Mouse (Mus musculus): ENCODE measurements around the gene Aldh3b1. TPM values are rescaled to one million over a fixed set of nuclear protein-coding genes. Genes with fewer than 3 reads are reported as not detected.

Aldh3b1 gene
- polyA plus RNA-seq, 1 experiment from 2014 or later = 0.84 TPM

DNA sequence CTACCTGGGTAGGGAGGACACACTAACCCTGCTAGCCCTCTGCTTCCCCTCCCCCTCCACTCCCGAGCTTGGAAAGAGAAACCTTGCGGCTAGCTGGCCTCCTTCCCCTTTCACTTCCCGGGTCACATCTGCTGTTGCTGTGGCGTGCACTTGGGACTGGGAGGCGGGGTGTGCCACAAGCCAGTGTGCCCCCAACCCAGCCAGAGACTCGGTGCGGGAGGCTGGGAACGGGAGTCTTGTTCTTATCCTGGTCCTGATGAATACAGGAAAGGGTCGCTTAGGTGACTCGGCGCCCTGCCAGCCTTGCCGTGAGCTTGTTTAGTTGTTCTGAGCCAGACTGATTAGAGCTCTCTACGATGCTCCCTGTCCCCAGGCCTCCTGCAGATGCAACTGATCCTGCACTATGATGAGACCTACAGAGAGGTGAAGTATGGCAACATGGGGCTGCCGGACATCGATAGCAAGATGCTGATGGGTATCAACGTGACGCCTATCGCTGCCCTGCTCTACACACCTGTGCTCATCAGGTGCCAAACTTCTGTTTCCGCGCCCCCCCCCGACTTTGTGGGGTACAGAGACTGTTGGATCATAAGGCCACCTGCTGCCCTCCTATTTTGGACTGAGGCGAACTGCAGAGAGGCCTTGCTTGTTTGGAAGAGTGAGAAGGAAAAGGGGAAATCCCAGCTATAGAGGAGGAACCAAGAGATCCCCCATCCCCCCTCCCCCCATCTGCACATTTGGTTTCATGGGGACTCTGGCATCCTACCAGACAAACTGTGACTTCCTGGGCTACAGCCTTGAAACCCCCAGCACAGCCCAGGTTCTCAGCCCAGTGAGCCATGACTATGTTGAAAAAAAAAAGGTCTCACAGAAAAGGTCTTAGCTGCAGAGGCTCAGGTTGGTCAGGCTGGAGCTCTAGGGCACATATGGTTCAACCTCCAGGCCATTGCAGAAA is 6.6 kb upstream of the Aldh3b1 start:
- Histone ChIP-seq H3K4me1 (peaks cover 12% of the 10 kb centered on the region), H3K9ac (peak overlapping the region; percentile 49), H3K36me3 (no peaks in the 10 kb centered on the region), H3K27me3 (replicated peaks) (peaks cover 13% of the 10 kb centered on the region; the same call in 1 of the 2 replicates), H3K4me3 (peak overlapping the region; percentile 35), H3K27ac (no peak overlapping the region), H3K9me3 (no peaks in the 10 kb centered on the region), H3K4me2 (replicated peaks) (peak overlapping the region; percentile 76)
- 0 out of 2 replicates have a peak, but pooled peaks have one; percentile 25 for ATAC-seq (ENCODE audit: low FRiP score, low read depth)
- WGBS = 8% methylated on average over 22 of the region's 22 CpGs

DNA sequence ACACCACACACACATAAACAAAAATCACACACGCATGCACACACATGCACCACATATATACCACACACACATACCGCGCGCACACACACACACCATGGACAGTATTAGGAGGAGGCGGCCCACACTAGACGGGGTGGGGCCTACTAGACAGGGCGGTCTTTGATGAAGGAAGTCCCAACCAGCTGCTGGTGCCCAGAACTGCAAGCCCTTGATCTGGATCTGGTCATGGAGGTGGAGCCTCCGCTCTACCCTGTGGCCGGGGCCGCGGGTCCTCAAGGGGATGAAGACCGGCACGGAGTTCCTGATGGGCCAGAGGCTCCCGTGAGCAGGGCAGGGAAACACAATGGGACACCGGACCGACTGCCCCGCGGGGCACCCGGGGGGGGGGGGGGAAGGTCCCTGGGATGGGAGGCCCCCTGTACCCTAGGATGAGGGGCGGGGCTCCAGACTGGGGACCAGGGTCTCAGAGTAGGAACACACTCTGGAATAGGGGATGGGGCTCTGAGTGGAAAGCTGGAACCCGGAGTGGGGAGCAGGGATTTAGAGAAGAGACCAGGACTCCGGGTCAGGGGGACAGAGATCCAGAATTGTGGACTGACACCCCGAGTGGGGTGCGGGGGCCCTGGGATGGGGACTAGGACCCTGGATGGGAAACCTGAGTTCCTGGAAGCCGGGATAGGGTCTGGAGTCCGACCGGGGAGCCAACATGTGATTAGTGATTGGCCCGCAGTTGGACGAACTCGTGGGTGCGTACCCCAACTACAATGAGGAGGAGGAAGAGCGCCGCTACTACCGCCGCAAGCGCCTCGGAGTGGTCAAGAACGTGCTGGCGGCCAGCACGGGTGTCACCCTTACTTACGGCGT is 5.7 kb upstream of the Aldh3b1 start, which contains the start of gene Unc93b1:
Gene Unc93b1, plus strand, starts transcription at position 155 of the 864 bp plus-strand sequence.
- H3K4me1 ChIP-seq = peaks cover 18% of the 10 kb centered on the region
- WGBS = 8% methylated on average over 42 of the region's 42 CpGs
- peak within 1 kb of the TSS; percentile 76 for H3K4me2 ChIP-seq (replicated peaks)
- peaks cover 13% of the 10 kb centered on the region; the same call in 1 of the 2 replicates for H3K27me3 ChIP-seq (replicated peaks)
- H3K27ac ChIP-seq = no peak within 1 kb of the TSS
- no peaks in the 10 kb centered on the region for H3K9me3 ChIP-seq
- no peaks in the 10 kb centered on the region for H3K36me3 ChIP-seq
- H3K4me3 ChIP-seq = peak within 1 kb of the TSS; percentile 35
- peak; percentile 60; the same call in 1 of the 2 replicates for ATAC-seq (ENCODE audit: low FRiP score, low read depth)
- peak within 1 kb of the TSS; percentile 49 for H3K9ac ChIP-seq

DNA sequence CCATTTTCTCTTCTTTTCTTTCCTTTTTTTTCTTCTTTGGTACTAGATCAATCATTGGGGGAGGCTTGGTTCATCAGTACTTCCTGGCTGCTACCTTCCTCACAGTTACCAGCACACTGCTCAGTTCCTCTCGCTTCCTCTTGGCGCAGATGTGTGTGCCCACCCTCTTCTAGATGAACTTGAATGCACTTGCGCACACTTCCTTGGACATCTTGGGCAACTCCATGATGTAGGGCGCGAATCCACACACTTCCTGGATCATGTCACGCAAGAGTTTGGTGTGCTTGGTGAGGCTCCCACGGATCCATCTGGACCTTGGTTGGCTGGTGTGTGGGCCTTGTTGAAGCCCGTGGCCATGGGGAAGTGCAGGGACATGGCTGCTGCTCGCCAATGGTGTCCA is 2.1 kb upstream of the Aldh3b1 start:
- H3K9ac ChIP-seq = no peak overlapping the region
- WGBS = 89% methylated on average over 9 of the region's 9 CpGs
- H3K9me3 ChIP-seq = no peaks in the 10 kb centered on the region
- no peak overlapping the region for H3K4me2 ChIP-seq (replicated peaks)
- no peak for ATAC-seq (ENCODE audit: low FRiP score, low read depth)
- H3K27me3 ChIP-seq (replicated peaks) = peaks cover 10% of the 10 kb centered on the region; the same call in 1 of the 2 replicates
- no peaks in the 10 kb centered on the region for H3K36me3 ChIP-seq
- H3K27ac ChIP-seq = no peak overlapping the region
- H3K4me1 ChIP-seq = peaks cover 23% of the 10 kb centered on the region
- no peak overlapping the region for H3K4me3 ChIP-seq

DNA sequence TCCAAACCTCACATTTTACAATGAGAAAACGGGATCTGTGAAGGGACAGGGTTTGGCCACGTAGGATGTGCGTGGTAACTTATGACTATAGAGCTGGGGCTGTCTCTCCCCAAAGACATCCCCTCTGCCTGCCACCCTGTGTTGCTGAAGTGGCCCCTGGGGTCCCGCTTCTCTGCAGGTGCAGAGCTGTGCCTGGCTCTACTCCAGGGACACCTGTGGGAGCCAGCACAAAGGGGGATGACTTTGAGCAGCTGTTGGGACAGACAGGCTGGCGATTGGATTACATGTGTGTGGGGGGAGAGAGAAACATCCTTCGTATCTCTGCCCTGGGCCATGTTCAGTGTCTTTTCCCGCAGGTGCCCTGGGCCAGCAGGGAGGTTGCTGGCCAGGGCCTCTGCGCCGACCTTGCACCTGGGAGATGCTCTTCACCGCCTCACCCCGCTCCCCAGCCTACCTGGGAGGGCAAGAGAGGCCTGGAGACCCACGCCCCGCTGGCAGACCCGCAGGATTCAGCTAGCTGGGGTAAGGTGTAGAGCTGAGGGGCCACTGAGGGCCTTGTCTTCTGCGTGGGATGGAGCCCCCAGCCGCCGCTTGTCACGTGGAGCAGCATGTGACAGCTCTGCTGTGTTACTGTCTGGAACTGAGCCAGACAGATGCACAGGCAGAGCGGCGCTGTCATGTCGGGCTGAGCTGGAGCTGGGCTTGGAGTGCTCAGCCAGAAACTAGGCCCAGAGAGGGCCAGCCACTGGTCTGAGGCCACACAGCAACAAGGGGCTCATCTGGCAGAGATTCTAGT is 852 bp upstream of the Aldh3b1 start:
- H3K4me1 ChIP-seq = peaks cover 14% of the 10 kb centered on the region
- WGBS = 78% methylated on average over 21 of the region's 21 CpGs
- H3K4me3 ChIP-seq = no peak overlapping the region
- no peaks in the 10 kb centered on the region for H3K36me3 ChIP-seq
- ATAC-seq (ENCODE audit: low FRiP score, low read depth) = no peak
- no peaks in the 10 kb centered on the region for H3K9me3 ChIP-seq
- H3K27ac ChIP-seq = no peak overlapping the region
- no peak overlapping the region for H3K4me2 ChIP-seq (replicated peaks)
- 0 out of 2 replicates have a peak, but pooled peaks cover 4% of the 10 kb centered on the region for H3K27me3 ChIP-seq (replicated peaks)
- H3K9ac ChIP-seq = no peak overlapping the region

DNA sequence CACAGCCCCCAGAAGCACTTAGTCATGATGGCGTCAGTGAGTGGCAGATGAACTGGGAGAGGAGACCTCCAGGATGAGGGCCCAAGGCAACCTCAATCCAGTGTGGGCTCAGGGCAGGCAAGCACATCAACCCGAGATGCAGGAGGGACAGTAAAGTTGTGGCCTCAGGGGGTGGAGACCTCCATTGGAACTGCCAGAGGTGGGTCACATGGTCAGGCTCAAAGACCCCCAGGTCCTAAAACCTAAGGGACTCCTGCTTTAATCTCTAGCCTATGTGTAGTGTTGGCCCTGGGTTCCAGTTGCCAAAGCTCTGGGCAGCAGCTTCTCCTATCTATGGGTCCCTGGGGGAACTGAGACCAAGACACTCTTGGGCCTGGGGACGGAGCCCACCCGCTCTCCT is 829 bp downstream of the Aldh3b1 start:
- ATAC-seq (ENCODE audit: low FRiP score, low read depth) = no peak
- Histone ChIP-seq H3K4me1 (peaks cover 11% of the 10 kb centered on the region; the same call in 1 of the 2 replicates), H3K4me2 (replicated peaks) (no peak overlapping the region), H3K4me3 (no peak overlapping the region), H3K27me3 (replicated peaks) (no peaks in the 10 kb centered on the region), H3K36me3 (no peaks in the 10 kb centered on the region), H3K9me3 (no peaks in the 10 kb centered on the region), H3K9ac (no peak overlapping the region), H3K27ac (no peak overlapping the region)
- WGBS = 83% methylated on average over 4 of the region's 4 CpGs

DNA sequence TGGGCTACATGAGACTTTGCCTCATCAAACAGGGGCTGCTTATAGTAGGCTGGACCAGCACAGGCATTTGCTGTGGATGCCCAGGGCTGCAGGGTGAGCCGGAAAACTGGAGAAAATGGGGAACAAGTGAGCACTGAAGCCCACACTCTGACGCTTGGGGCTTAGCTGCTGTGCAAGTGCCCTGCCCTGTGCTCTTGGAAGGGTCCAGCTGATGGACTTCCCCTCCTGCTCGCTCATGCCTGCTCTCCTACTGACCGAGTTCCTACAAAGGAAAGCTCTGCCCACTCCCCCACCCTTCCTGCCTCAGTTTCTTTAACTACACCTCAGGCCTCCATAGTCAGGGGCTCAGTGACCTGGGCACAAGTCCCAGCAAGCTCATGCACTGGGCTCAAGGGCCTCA is 1.6 kb downstream of the Aldh3b1 start:
- Histone ChIP-seq H3K4me3 (no peak overlapping the region), H3K9ac (no peak overlapping the region), H3K27me3 (replicated peaks) (no peaks in the 10 kb centered on the region), H3K4me1 (peaks cover 11% of the 10 kb centered on the region; the same call in 1 of the 2 replicates), H3K36me3 (no peaks in the 10 kb centered on the region), H3K9me3 (no peaks in the 10 kb centered on the region), H3K27ac (no peak overlapping the region), H3K4me2 (replicated peaks) (no peak overlapping the region)
- WGBS = 87% methylated on average over 4 of the region's 4 CpGs
- ATAC-seq (ENCODE audit: low FRiP score, low read depth) = no peak

DNA sequence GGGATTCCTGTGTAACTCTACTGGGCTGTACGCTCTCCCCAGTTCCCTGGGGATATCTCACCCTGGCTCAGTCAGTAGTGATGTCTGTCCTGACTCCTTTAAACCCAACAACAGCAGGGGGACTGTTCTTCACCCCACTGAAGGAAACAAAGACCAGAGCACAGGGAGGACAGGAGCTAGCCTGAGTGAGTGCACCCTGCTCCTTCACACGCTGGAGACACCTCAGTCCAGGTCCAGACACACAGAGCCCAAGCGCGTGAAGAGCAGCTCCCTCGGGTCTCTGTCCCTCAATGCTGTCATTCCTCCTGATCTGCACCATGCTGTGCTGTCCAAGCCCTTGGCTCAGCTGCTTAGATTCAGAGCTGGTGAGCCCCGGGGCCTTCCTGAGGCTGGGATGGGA is 2.9 kb downstream of the Aldh3b1 start:
- Histone ChIP-seq H3K27ac (no peak overlapping the region), H3K27me3 (replicated peaks) (no peaks in the 10 kb centered on the region), H3K4me3 (no peak overlapping the region), H3K9ac (no peak overlapping the region), H3K9me3 (no peaks in the 10 kb centered on the region), H3K4me2 (replicated peaks) (no peak overlapping the region), H3K4me1 (peaks cover 11% of the 10 kb centered on the region; the same call in 1 of the 2 replicates), H3K36me3 (no peaks in the 10 kb centered on the region)
- 74% methylated on average over 6 of the region's 6 CpGs for WGBS
- ATAC-seq (ENCODE audit: low FRiP score, low read depth) = no peak

DNA sequence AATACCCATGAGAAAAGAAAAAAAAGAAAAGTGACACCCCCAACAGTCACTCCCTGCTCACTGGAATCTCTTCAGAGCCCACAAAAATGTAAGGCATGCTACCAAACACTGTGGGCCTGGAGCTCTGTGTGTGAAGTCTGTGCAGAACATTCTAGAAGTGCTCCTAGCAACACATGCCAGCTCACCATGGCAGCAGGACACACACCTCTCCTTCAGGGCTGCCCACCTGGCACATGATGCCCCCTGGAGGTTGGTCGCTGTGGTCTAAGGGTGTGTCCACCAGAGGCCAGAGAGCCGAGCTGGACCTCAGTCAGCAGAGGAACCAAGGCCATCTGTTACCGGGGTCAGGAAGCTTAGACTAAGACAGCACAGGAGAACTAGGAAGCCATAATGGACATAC is 3.3 kb downstream of the Aldh3b1 start:
- Histone ChIP-seq H3K4me2 (replicated peaks) (no peak overlapping the region), H3K4me3 (no peak overlapping the region), H3K27ac (no peak overlapping the region), H3K4me1 (peaks cover 11% of the 10 kb centered on the region; the same call in 1 of the 2 replicates), H3K9me3 (no peaks in the 10 kb centered on the region), H3K9ac (no peak overlapping the region), H3K36me3 (no peaks in the 10 kb centered on the region), H3K27me3 (replicated peaks) (no peaks in the 10 kb centered on the region)
- 77% methylated on average over 3 of the region's 3 CpGs for WGBS
- ATAC-seq (ENCODE audit: low FRiP score, low read depth) = no peak

DNA sequence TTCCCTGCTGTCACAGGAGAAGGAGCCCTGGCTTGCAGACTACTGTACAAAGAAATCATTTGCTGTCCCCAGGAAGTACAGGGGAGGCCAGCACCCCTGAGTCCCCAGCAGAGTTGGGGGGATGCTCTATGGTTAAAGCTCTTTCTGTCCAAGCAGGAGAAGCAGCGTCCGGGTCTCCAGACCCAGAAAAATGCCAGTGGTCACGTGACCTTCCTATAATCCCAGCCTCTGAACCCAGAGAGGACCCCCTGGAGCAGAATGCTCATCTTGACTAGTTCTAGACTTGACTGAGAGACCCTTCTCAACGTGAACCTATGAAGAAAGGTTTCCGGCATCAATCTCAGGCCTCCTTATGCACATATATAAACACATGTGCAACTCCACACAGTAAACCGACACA is 3.7 kb downstream of the Aldh3b1 start:
- ATAC-seq (ENCODE audit: low FRiP score, low read depth) = no peak
- no peak overlapping the region for H3K9ac ChIP-seq
- H3K27ac ChIP-seq = no peak overlapping the region
- H3K27me3 ChIP-seq (replicated peaks) = no peaks in the 10 kb centered on the region
- H3K36me3 ChIP-seq = no peaks in the 10 kb centered on the region
- no peak overlapping the region for H3K4me3 ChIP-seq
- 85% methylated on average over 6 of the region's 6 CpGs for WGBS
- H3K4me2 ChIP-seq (replicated peaks) = no peak overlapping the region
- H3K9me3 ChIP-seq = no peaks in the 10 kb centered on the region
- peaks cover 11% of the 10 kb centered on the region; the same call in 1 of the 2 replicates for H3K4me1 ChIP-seq

DNA sequence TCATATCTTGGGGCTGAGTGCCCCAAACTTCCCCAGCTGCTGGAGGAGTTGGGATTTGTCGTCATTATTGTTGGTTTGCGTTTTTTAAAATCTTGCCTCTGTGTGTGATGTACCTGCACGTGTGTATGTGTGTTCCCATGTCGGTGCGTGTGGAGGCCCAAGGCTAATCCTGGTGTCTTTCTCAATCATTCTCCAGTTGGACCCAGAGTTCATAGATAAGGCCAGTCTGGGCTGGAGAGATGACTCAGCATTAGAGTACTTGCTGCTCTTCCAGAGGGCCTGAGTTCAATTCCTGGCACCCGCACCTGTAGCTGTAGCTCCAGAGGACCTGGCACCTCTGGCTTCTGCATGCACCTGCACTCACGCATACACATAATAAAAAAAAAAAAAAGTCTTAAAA is 4.7 kb downstream of the Aldh3b1 start:
- ATAC-seq (ENCODE audit: low FRiP score, low read depth) = no peak
- WGBS = 93% methylated on average over 7 of the region's 7 CpGs

DNA sequence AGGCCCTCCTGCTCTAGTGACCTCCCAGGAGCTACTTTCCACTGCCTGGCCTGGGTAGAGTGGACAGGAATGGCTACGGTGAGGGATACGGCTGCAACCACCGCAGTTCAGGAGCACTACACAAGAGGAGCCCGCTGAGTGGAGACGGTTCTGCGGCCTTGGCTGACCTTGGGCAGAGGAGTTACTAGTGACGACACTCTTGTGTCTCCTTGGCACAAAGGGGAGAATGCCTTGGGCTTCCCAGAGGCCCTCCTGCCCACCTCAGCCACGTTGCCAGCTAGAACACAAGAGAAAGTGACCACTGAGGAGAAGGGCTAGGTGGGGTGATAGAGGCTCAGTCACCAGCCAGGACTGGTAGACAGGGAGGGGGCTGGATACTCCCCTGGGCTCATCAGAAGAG is 5.4 kb downstream of the Aldh3b1 start:
- H3K4me1 ChIP-seq = no peaks in the 10 kb centered on the region; the same call in 1 of the 2 replicates
- H3K27ac ChIP-seq = no peak overlapping the region
- no peak overlapping the region for H3K4me2 ChIP-seq (replicated peaks)
- no peak overlapping the region for H3K9ac ChIP-seq
- no peak for ATAC-seq (ENCODE audit: low FRiP score, low read depth)
- H3K36me3 ChIP-seq = no peaks in the 10 kb centered on the region
- no peak overlapping the region for H3K4me3 ChIP-seq
- 83% methylated on average over 8 of the region's 8 CpGs for WGBS
- no peaks in the 10 kb centered on the region for H3K27me3 ChIP-seq (replicated peaks)
- H3K9me3 ChIP-seq = no peaks in the 10 kb centered on the region

More for the DNA sequence above, 4.7 kb downstream of the Aldh3b1 start:
- no peaks in the 10 kb centered on the region for H3K27me3 ChIP-seq (replicated peaks)
- H3K4me2 ChIP-seq (replicated peaks) = no peak overlapping the region
- H3K4me1 ChIP-seq = peaks cover 4% of the 10 kb centered on the region; the same call in 1 of the 2 replicates
- H3K27ac ChIP-seq = no peak overlapping the region
- H3K9ac ChIP-seq = no peak overlapping the region
- no peak overlapping the region for H3K4me3 ChIP-seq
- no peaks in the 10 kb centered on the region for H3K9me3 ChIP-seq
- H3K36me3 ChIP-seq = no peaks in the 10 kb centered on the region
